Comparison of ENCODE assay signal across 21 mouse cellular contexts in the genomic region with DNA sequence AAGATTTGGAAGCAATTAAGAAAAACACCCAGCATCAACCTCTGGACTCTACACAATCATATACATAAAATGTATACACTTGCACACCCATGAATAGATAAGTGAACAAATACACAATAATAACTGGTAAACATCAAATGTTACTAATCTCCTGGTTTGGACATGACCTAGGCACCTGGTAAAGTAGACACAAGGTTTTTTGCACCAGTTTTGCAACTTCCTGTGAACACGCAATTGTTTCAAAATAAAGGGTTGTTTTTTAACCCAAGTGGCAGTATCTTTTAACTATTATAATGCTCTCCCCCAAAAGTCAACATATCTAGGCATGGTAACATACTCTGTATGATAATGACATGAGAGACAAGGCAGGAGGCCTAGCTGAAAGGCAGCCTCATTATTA.
"Had no signal": no experiment of that assay in that cellular context is flagged by ENCODE, and none has a peak within 500 bp of the region (broad histone marks: within the 10 kb centered on the region; RNA-seq: fewer than 3 reads in every experiment).

No protein-coding gene starts in this region.

- DNase-seq: lung, adult 2 months; lung, postnatal 14 days; lung, postnatal 36 days; midbrain, embryonic 14.5 days; retina, postnatal 1 day; right cerebral cortex, adult 18-20 months; right cerebral cortex, postnatal 25 days; right cerebral cortex, postnatal 4 days; spleen, adult 18-20 months; thymus, adult 18-20 months; thymus, postnatal 14 days; thymus, postnatal 36 days had no signal

- H3K27me3 ChIP-seq: lung, embryonic 15.5 days; midbrain, embryonic 12.5 days; neural tube, embryonic 13.5 days; neural tube, embryonic 15.5 days had no signal

- H3K4me3 ChIP-seq: lung, embryonic 15.5 days; midbrain, embryonic 10.5 days; midbrain, embryonic 12.5 days; myocyte; neural tube, embryonic 13.5 days; neural tube, embryonic 15.5 days had no signal

- H3K4me1 ChIP-seq: lung, embryonic 15.5 days; midbrain, embryonic 10.5 days had no signal

- H3K4me2 ChIP-seq: lung, embryonic 15.5 days; midbrain, embryonic 12.5 days; neural tube, embryonic 13.5 days; neural tube, embryonic 15.5 days had no signal

- ATAC-seq: lung, postnatal 0 days; midbrain, embryonic 16.5 days had no signal

- H3K9me3 ChIP-seq: lung, embryonic 15.5 days; midbrain, embryonic 10.5 days; midbrain, embryonic 12.5 days; neural tube, embryonic 13.5 days; neural tube, embryonic 15.5 days had no signal

- H3K9ac ChIP-seq: lung, embryonic 15.5 days; midbrain, embryonic 12.5 days; neural tube, embryonic 13.5 days; neural tube, embryonic 15.5 days had no signal

- H3K27ac ChIP-seq: lung, embryonic 15.5 days; macrophage; midbrain, embryonic 10.5 days; midbrain, embryonic 12.5 days; neural tube, embryonic 13.5 days; neural tube, embryonic 15.5 days had no signal

- H3K36me3 ChIP-seq: midbrain, embryonic 12.5 days; neural tube, embryonic 15.5 days had no signal
